Mouse (Mus musculus): ENCODE measurements around the gene Ell2.

The Ell2 gene

DNA sequence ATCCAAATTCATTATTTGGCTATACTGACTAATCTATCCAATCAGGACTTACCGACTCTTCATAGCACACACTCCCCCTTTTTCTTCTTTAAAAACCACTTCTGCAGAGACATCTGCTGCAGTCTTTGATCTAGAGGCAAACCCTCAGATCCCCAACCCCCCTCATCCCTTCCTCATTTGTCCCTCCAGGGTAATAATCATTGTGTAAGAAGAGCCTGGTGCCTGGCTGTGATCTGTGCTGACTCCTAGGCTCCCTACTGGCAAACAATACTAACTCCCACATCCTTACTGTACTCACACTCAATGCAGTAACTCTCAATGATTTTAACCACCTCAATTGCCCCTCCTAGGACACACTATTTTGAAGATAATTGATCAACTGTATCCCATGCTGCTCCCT, 103.4 kb downstream of the Ell2 start:
- DNase-seq (ENCODE audit: low spot score) = no peak

DNA sequence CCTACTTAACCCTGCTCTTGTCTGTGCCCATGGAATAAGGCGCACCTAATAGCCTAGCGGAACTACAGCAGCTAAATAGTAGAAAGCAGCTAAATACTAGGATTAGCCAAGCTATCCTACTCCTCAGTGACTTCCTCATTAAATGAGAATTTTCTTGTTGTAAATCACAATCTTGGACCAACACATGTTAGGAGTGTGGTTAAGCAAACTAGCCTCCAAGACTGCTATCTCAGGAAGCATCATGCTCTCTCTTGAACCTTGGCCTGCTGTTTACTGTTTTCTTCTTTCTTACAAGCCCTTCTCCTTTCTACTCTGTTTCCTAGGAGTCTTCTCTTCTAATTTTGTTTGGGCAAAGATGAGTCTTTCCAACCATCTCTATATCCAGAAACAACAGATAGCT, 110.6 kb downstream of the Ell2 start:
- no peak for DNase-seq (ENCODE audit: low spot score)

DNA sequence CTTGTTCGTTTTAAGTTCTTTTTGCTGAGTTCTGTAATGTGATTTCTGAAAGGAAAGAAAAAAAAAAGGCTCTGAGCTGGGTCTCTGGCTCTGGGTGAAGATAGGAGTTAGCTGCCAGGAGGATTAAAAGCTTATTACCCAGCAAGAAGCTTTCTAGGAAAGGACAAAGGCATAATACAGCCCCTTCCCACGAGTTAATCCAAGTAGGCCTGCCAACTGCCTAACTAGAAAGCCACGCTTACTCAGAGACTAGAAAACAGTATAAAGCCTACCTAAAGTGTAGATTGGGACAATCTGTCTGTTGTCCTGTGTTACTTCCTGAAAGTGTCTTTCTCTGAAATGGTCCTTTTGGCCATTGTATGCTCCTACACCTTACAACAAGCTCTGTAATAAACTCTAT, 111.9 kb downstream of the Ell2 start:
- no peak for DNase-seq (ENCODE audit: low spot score)

DNA sequence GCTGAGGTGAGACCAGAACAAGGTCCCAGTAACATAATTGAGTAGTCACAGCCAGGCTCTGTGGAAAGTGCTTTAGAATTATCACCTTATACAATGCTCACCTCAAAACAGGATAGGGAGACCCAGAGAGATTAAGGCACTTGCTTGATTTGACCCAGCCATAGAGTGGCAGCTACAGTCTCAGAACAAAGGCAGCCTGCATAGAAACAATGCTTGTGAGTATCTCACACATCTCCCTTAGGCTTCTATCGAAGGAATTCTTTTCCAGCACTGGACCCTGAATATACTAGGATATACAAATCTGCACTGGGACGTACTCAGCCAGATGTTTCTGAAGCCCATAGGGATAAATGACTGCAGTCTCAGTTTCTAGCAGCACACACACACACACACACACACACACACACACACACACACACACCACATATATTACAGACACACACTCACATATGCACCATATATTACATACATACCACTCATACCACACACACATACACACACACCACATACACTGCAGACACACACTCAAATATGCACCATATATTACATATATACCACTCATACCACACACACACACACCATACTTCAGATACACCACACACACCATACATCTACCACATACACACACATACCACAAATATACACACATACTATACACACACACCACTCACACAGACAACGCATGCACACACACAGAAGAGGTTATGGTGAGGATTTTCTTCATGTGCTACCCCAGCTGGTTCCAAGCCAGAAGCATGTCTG, 112.6 kb downstream of the Ell2 start:
- no peak for DNase-seq (ENCODE audit: low spot score)

GRCm38 (mm10) chr13:75819898-75820297, 113.3 kb downstream of the Ell2 start:
- DNase-seq (ENCODE audit: low spot score) = no peak
